Mouse (Mus musculus) cortical plate, adult 2 months (tissue): ENCODE data around the gene Fcho2.

Experiments used
- CTCF ChIP-seq: fragments of 200-500 bp; IDR thresholded peaks from 2 replicates; pipeline ENCODE4 v1.5.1; 2011; ENCODE audit warnings: mild to moderate bottlenecking, control low read depth, low read length; ENCODE audit not compliant: insufficient read depth; ENCODE audit errors: extremely low read depth
- POLR2A ChIP-seq: fragments of 200-500 bp; IDR thresholded peaks from 2 replicates; pipeline ENCODE4 v1.6.1; 2011; ENCODE audit warnings: mild to moderate bottlenecking, low read length, control low read depth; ENCODE audit not compliant: insufficient read depth; ENCODE audit errors: extremely low read depth

GRCm38 (mm10) chr13:98705501-98705900 lies 109.7 kb downstream of the Fcho2 start:
- TF ChIP-seq CTCF (no peak), POLR2A (no peak)
